Mouse (Mus musculus): ENCODE data around the gene Vwa3b. TPM values are rescaled to one million over a fixed set of nuclear protein-coding genes. Genes with fewer than 3 reads are reported as not detected.

The Vwa3b gene
- polyA plus RNA-seq, 1 experiment: not detected

DNA sequence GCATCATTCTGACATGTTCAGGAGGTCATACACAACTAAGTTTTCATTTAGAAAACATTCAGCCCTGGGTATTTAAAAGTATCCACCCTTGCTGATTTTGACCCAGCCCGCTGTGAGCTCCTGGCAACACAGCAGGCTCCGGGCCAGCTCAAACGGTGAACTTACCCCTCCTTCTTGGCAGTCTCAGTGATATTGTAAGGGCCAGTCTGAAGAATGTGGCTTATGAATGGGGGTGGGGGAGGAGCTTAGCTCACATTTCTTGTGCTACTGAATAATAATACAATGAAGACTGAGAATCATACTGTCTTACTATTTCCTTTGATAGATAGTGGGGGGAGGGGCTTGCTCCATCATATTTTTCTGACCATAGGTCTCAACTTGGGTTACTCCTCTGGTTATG lies 78.8 kb downstream of the Vwa3b start:
- no peaks in the 10 kb centered on the region for H3K4me1 ChIP-seq (ENCODE audit: control insufficient read depth, insufficient read depth, insufficient read length, low read length)
- H3K4me3 ChIP-seq (ENCODE audit: insufficient read depth, low read depth, low read length): no peak overlapping the region
- no peak overlapping the region for H3K27ac ChIP-seq (replicated peaks; ENCODE audit: low read depth, low read length)

DNA sequence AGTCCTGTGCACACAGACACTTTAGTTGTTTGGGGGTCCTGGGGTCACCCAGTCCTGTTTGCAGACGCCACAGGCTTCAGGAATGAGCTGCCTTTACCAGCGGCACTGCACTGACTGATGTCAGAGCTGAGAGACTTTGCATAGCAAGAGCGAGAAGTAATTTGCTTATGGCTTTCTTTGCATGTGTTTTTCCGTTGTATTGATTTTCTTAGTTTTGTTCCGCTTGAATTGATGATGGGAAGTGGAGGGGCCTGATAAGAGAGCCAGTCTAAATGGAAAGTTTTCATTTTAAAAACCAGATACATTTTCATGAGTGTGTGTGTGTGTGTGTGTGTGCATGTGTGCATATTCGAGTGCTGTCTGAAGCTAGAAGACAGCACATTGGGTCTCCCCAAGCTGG lies 87.4 kb downstream of the Vwa3b start:
- no peaks in the 10 kb centered on the region for H3K4me1 ChIP-seq (ENCODE audit: control insufficient read depth, insufficient read depth, insufficient read length, low read length)
- H3K27ac ChIP-seq (replicated peaks; ENCODE audit: low read depth, low read length): no peak overlapping the region
- H3K4me3 ChIP-seq (ENCODE audit: insufficient read depth, low read depth, low read length): no peak overlapping the region

DNA sequence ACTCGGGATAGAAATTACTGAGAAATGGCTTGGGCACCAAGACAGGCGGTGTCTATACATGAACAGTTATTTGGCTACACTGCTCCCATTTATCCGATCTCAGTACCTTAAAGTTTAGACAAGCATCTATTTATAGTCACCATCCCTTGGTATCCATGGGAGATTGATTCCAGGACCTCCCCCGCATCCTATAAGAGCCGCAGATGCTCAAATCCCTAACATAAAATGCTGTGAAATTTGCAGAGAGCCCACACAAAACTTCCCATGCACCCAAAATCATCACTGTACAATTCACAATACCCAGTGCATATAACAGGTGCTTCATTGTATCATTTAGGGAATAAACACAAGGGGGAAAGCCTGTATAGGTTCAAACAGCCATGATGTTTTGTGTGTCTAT lies 89.5 kb downstream of the Vwa3b start:
- Histone ChIP-seq H3K4me3 (ENCODE audit: insufficient read depth, low read depth, low read length) (no peak overlapping the region), H3K27ac (replicated peaks; ENCODE audit: low read depth, low read length) (no peak overlapping the region), H3K4me1 (ENCODE audit: control insufficient read depth, insufficient read depth, insufficient read length, low read length) (no peaks in the 10 kb centered on the region)

DNA sequence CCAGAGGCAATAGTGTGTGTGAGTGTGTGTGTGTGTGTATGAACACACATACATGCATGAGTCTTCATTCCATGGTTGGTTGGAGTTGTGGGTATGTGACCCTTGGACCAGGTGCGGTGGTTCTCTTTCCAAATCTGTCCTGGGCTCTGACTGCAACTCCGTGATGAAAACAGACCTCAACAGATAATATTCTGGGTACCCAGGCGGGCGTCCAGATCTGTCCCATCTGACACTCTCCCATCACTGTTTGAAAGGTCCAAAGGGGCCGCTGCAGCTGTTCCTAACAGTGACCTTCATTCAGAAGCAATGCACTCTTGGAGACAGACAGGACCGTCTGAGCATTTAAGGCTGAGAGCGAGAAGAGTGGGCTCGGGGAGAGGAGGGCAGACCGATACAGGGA lies 90.2 kb downstream of the Vwa3b start:
- H3K4me1 ChIP-seq (ENCODE audit: control insufficient read depth, insufficient read depth, insufficient read length, low read length): no peaks in the 10 kb centered on the region
- no peak overlapping the region for H3K4me3 ChIP-seq (ENCODE audit: insufficient read depth, low read depth, low read length)
- H3K27ac ChIP-seq (replicated peaks; ENCODE audit: low read depth, low read length): no peak overlapping the region

DNA sequence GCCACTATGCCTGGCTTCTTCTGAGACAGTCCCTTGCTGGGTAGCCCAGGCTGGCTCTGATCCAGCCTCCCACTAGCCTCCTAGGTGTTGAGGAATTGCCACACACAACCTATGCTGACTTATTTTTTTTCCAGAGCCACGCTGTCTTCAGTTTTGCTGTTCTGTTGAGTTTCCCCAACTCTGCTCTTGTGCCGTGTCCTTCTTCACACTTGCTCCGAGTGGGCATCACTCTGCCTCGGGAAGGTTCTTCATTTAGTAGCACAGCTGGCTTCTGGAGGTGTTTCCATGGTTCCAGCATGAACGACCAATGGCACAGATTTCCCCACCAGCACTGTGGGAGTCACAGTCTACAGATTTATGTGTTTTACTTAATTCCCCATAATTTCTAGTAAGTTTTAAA lies 91.6 kb downstream of the Vwa3b start:
- H3K4me1 ChIP-seq (ENCODE audit: control insufficient read depth, insufficient read depth, insufficient read length, low read length): no peaks in the 10 kb centered on the region; the same call in 1 of the 2 replicates
- H3K4me3 ChIP-seq (ENCODE audit: insufficient read depth, low read depth, low read length): no peak overlapping the region
- H3K27ac ChIP-seq (replicated peaks; ENCODE audit: low read depth, low read length): no peak overlapping the region

DNA sequence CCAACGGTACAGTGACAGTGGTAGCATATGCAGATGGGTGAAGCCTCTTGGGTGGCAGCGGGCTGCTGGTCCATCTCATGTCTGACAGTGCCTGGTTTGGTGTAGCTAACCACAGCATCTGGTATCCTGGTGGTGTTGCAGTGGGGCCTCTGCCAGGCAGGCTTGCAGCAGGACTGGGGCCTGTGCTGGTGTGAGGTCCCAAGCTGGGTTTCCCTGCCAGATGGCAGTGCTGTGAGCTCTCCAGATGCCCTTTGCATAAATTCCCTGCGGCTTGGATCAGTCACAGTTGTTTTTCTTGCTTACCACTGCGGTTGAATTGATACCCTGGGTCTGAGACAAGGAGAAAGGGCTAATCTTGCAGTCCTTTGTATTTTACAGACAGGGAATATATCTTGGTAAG lies 95.9 kb downstream of the Vwa3b start:
- H3K27ac ChIP-seq (replicated peaks; ENCODE audit: low read depth, low read length): no peak overlapping the region

DNA sequence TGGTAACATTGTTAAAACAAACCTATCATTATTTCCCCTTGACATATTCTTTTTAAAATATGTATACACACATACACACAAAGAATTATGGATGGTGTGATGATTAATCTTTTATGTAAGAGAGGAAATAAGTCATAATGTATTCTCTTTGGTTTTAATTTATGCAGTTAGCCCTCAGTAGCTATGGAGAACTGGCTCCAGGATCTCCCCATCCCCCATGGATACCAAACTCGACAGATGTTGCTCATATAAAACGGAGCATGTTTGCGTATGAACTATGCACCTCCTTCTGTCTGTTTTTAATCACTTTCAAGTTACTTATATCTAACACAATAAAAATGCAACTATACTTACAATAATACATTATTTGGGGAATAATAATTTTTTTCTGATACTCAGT lies 96.4 kb downstream of the Vwa3b start:
- H3K27ac ChIP-seq (replicated peaks; ENCODE audit: low read depth, low read length): no peak overlapping the region
- no peak overlapping the region for H3K4me3 ChIP-seq (ENCODE audit: insufficient read depth, low read depth, low read length)
- no peaks in the 10 kb centered on the region; the same call in 1 of the 2 replicates for H3K4me1 ChIP-seq (ENCODE audit: control insufficient read depth, insufficient read depth, insufficient read length, low read length)

More for the DNA sequence above, 95.9 kb downstream of the Vwa3b start:
- Histone ChIP-seq H3K4me1 (ENCODE audit: control insufficient read depth, insufficient read depth, insufficient read length, low read length) (no peaks in the 10 kb centered on the region; the same call in 1 of the 2 replicates), H3K4me3 (ENCODE audit: insufficient read depth, low read depth, low read length) (no peak overlapping the region)

DNA sequence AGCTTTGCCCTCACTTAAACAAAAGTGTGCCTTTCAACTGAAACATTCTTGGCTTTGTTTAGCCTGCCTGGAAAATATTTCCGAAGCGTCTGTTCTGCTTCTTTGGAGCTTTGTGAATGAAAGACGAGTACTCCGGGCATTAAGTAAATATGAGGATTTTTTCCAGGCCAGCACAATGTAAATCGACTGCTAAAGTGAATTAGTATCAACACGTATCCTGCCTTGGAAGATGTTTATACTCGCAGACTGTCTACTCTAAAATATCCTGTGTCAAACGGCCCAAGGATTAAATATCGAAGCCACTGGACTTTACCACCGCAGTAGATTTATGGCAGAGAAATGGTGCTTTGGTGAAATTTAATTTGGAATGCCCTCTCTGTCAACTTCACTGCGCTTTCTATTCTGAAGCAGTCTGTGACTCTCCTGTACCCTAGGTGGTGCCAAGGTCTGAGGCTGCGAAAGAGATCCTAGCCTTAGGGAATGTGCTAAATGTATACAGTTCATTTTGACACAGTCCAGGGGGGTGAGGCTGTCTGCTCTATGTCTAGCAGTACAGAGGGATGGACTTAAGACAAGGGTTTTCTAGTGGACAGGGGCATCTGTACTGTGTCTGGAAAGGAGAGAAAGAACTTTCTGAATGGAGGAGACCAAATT lies 98.4 kb downstream of the Vwa3b start:
- Histone ChIP-seq H3K4me3 (ENCODE audit: insufficient read depth, low read depth, low read length) (no peak overlapping the region), H3K4me1 (ENCODE audit: control insufficient read depth, insufficient read depth, insufficient read length, low read length) (no peaks in the 10 kb centered on the region; the same call in 1 of the 2 replicates), H3K27ac (replicated peaks; ENCODE audit: low read depth, low read length) (no peak overlapping the region)

DNA sequence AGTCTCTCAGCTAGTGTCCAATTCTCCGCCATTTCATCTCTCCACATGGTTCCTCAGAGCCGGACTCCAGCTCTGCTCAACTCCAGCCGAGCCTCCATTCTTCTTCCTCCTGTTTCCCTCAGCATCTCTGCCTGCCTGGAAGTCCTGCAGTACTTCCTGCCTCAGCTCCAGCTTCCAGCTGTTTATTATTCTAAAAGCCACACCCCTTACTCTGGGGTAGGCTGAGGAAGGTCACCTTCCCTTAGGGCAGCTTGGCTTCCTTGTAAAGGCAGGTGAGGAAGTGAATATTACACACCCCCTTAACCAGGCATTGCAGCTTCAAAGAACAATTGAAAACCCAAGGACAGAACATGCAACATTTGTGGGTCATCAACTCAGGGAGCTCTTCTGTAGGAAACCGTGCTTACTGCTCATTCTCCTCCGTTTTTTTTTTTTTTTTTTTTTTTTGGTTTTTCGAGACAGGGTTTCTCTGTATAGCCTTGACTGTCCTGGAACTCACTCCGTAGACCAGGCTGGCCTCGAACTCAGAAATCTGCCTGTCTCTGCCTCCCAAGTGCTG lies 103.7 kb downstream of the Vwa3b start:
- Histone ChIP-seq H3K4me3 (ENCODE audit: insufficient read depth, low read depth, low read length) (no peak overlapping the region), H3K27ac (replicated peaks; ENCODE audit: low read depth, low read length) (no peak overlapping the region), H3K4me1 (ENCODE audit: control insufficient read depth, insufficient read depth, insufficient read length, low read length) (no peaks in the 10 kb centered on the region)

DNA sequence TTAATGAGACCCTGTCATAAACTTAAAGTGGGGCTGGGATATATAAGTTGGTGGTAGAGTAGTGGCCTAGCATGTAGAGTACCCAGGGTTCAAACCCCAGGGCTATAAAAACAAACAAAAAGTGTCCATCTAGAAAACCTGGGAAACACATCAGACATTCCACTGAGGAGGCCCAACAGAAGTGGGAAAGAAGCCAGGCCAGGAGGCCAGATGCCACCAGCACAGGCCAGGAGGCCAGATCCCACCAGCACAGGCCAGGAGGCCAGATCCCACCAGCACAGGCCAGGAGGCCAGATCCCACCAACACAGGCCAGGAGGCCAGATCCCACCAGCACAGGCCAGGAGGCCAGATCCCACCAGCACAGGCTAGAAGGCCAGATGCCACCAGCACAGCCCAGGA lies 104.8 kb downstream of the Vwa3b start:
- Histone ChIP-seq H3K27ac (replicated peaks; ENCODE audit: low read depth, low read length) (no peak overlapping the region), H3K4me1 (ENCODE audit: control insufficient read depth, insufficient read depth, insufficient read length, low read length) (no peaks in the 10 kb centered on the region), H3K4me3 (ENCODE audit: insufficient read depth, low read depth, low read length) (no peak overlapping the region)

DNA sequence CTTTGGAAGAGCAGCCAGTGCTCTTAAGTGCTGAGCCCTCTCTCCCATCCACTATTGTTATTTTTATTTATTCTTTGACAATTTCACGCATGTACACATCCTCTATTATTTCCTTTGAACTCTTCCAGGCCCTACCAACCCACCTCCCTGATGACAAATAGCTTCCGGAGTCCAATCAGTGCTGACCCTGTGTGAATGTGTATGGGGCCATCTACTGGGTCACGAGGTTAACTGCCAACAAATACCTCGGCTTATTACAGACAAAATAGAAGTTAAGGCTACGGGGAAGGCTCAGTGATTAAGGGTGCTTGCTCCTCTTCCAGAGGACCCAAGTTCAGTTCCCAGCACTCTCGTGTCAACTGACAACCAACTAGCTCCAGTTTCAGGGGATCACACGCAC lies 106.0 kb downstream of the Vwa3b start:
- H3K27ac ChIP-seq (replicated peaks; ENCODE audit: low read depth, low read length): no peak overlapping the region
- H3K4me1 ChIP-seq (ENCODE audit: control insufficient read depth, insufficient read depth, insufficient read length, low read length): no peaks in the 10 kb centered on the region
- H3K4me3 ChIP-seq (ENCODE audit: insufficient read depth, low read depth, low read length): no peak overlapping the region

DNA sequence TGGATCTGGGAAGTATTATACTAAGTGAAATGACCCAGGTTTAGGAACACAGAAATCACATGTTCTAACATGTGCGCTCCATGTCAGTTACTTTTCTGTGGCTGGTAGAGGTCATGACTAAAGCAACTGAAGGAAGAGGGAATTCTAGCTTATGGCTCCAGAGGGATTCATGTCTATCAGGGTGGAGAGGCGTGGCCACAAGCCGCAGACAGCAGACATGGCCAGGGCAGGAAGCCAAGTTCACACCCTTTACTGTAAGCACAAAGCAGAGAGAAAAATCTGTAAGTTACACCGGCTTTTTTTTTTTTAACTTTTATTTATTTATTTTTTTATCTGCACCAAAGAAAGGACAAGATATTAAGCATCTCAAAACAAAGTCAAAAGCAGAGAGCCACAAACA lies 119.6 kb downstream of the Vwa3b start:
- no peak overlapping the region for H3K27ac ChIP-seq (replicated peaks; ENCODE audit: low read depth, low read length)
- no peak overlapping the region for H3K4me3 ChIP-seq (ENCODE audit: insufficient read depth, low read depth, low read length)
- H3K4me1 ChIP-seq (ENCODE audit: control insufficient read depth, insufficient read depth, insufficient read length, low read length): no peaks in the 10 kb centered on the region

DNA sequence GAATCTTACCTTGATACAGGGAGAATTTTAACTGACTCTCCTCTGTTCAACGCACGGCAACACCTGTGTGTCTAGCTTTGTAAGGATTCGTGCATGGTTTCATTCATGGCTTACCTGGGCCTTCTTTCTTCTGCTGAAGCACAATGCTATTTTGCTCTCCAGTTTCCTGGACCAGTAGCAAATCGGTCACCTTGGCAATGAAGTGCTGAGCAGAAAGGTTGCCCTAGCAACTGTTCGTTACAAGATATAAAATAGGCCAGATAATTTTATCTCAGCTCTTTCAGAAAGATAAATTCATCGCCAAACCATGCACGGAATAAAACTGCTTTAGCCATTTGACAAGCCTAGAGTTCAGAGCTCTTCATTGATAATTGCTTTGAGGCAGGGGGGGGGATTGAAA lies 123.5 kb downstream of the Vwa3b start:
- Histone ChIP-seq H3K27ac (replicated peaks; ENCODE audit: low read depth, low read length) (no peak overlapping the region), H3K4me3 (ENCODE audit: insufficient read depth, low read depth, low read length) (no peak overlapping the region), H3K4me1 (ENCODE audit: control insufficient read depth, insufficient read depth, insufficient read length, low read length) (no peaks in the 10 kb centered on the region)

DNA sequence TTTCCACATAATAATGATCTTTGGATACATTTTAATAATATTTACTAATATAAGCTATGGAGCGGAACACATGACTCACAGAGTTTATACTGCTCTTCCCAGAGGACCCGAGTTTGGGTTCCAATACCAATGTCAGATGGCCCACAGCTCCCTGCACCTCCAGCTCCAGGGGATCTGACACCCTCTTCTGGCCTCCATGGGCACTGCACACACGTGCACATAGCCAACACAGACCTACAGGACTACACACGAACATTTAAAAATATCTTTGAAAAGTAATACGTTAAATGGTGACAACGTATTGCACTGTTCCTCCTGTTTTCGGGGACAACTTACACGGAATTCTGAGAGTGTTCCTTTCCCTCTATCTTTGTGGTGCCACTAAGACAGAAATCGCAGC lies 125.5 kb downstream of the Vwa3b start:
- H3K4me3 ChIP-seq (ENCODE audit: insufficient read depth, low read depth, low read length): no peak overlapping the region
- H3K4me1 ChIP-seq (ENCODE audit: control insufficient read depth, insufficient read depth, insufficient read length, low read length): no peaks in the 10 kb centered on the region
- no peak overlapping the region for H3K27ac ChIP-seq (replicated peaks; ENCODE audit: low read depth, low read length)

DNA sequence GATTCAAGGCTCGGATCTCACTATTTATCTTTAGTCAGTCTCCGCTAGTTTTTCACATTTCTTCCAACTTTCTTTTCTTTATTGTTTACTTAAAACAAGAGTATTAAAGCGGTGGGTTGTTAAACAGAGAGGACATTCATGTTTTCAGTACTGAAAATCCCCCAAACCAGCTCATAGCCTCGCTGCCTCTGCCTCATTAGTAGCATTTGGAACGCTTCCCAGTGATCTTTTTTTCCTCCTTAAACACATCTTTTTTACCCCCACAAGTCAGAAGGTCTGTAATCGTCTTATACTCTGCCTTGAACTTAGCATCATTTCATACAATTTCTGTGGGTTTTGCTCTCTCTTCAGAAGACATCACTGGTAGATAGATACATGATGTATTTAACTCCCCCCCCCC lies 139.7 kb downstream of the Vwa3b start:
- Histone ChIP-seq H3K27ac (replicated peaks; ENCODE audit: low read depth, low read length) (no peak overlapping the region), H3K4me3 (ENCODE audit: insufficient read depth, low read depth, low read length) (no peak overlapping the region), H3K4me1 (ENCODE audit: control insufficient read depth, insufficient read depth, insufficient read length, low read length) (no peaks in the 10 kb centered on the region)

DNA sequence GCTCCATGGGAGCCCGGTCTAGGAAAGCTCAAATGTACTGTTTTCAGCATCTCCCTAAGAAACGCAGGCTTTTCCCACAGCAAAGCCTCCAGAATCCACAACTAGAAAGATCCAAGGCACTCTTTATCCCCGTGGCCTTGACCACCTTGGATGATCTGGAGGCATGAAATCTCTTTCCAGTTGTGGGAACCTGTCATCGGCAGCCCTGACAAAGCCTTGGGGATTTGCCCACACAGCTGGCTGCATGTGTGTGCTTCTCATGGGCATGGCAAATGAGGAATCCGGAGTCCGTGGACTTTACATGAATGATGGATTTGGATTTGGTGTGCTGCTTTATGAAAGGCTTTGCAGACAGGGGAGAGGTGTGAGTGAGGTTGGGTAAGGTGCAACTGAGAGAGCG lies 141.5 kb downstream of the Vwa3b start:
- Histone ChIP-seq H3K4me1 (ENCODE audit: control insufficient read depth, insufficient read depth, insufficient read length, low read length) (no peaks in the 10 kb centered on the region), H3K27ac (replicated peaks; ENCODE audit: low read depth, low read length) (no peak overlapping the region), H3K4me3 (ENCODE audit: insufficient read depth, low read depth, low read length) (no peak overlapping the region)

Data from brown adipose tissue, adult 24 weeks (tissue).